Mouse (Mus musculus) cerebellum, adult 2 months (tissue): Measurements from ENCODE around the gene Olfr1170. TPM values are rescaled to one million over a fixed set of nuclear protein-coding genes. Genes with fewer than 3 reads are reported as not detected.

Experiments
- DNase-seq, 2 experiments: peaks; one replicate each; pipeline ENCODE4 v3.0.0; 2021
- H3K27ac ChIP-seq: fragments of 200-500 bp; 2 replicates; pipeline ENCODE4 v1.5.1; 2012; ENCODE audit warnings: low read length, control low read depth, inconsistent platforms; ENCODE audit not compliant: insufficient read depth
- H3K27me3 ChIP-seq: fragments of 200-500 bp; 2 replicates; pipeline ENCODE4 v1.6.1; 2012; ENCODE audit warnings: inconsistent platforms, mild to moderate bottlenecking, low read length, moderate library complexity; ENCODE audit not compliant: control insufficient read depth, insufficient read depth
- H3K4me1 ChIP-seq: fragments of 200-500 bp; 2 replicates; pipeline ENCODE4 v1.6.1; 2011; ENCODE audit warnings: low read length; ENCODE audit not compliant: control insufficient read depth, insufficient read depth
- H3K4me3 ChIP-seq: fragments of 200-500 bp; replicated peaks from 2 replicates; pipeline ENCODE3; 2011; ENCODE audit warnings: mild to moderate bottlenecking, low read depth, low read length, control low read depth; ENCODE audit not compliant: insufficient read depth
- CTCF ChIP-seq: fragments of 200-500 bp; IDR thresholded peaks from 2 replicates; pipeline ENCODE4 v1.5.1; 2011; ENCODE audit warnings: low read depth, mild to moderate bottlenecking, control low read depth, low read length, moderate library complexity, borderline replicate concordance; ENCODE audit not compliant: insufficient read depth
- POLR2A ChIP-seq: fragments of 200-500 bp; IDR thresholded peaks from 2 replicates; pipeline ENCODE4 v1.6.1; 2011; ENCODE audit warnings: low read length, control low read depth, borderline replicate concordance; ENCODE audit not compliant: insufficient read depth
- WGBS: fragments of 180-500 bp; shearing (Covaris S2); methylation state at CpG from one replicate; pipeline ENCODE4 v1.1.7; 2018; 5-methylcytosine and 5-hydroxymethylcytosine counted together
- polyA plus RNA-seq: library from polyadenylated mRNA; depleted of rRNA; stranded (reverse); fragments of >200 nt; gene quantifications from 2 replicates; pipeline ENCODE4 v1.2.3, GENCODE M21; 2012; rRNA removed

Gene Olfr1170
- polyA plus RNA-seq, result not detected in 2 replicates

DNA sequence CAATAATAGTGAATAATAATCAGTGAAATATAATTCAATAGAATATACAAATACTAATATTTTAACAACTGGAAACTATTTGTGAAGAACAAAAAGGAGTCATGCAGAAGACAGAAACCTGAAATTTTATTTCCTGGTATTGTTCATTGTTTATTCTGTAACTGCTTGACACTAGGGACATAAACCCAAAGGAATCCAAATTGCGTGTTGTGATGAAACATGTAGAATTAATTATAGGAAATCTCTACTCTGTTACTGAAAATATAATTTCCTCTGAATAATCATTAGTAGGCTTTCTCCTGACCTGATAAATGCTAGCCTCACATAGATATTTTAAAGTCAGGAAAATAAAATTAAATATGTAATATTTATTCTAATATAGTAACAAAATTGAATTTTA is at the start of gene Olfr1170:
Gene Olfr1170, minus strand, starts transcription at position 101 of the 400 bp plus-strand sequence.
- Histone ChIP-seq H3K27ac (no peak within 1 kb of the TSS), H3K27me3 (no peaks in the 10 kb centered on the region), H3K4me3 (no peak within 1 kb of the TSS), H3K4me1 (no peaks in the 10 kb centered on the region)
- WGBS, result 87% methylated on average over 1 of the region's 1 CpGs
- no peak for TF ChIP-seq POLR2A
- TF ChIP-seq CTCF, result no peak
- no peak for DNase-seq

DNA sequence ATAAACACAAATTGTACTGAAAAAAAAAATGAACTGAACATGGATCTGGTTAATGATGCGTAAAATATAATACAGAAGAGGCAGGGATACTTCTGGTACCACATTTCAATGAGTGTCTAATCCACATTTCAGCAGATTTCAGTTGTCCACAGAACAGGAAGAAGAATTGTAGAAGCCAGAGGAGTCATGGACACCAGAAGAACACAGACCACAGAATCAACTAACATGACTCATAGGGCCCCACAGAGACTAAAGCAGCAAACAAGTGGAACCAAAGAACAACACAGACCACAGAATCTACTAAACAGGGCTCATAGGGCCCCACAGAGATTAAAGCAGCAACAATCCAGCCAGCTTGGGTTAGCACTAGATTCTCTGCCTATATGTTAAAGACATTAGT is 7.3 kb downstream of the Olfr1170 start:
- Histone ChIP-seq H3K27me3 (no peaks in the 10 kb centered on the region), H3K4me3 (no peak overlapping the region), H3K27ac (no peak overlapping the region), H3K4me1 (no peaks in the 10 kb centered on the region)
- WGBS, result 85% methylated on average over 1 of the region's 1 CpGs
- no peak for DNase-seq
- TF ChIP-seq POLR2A (no peak), CTCF (no peak)

DNA sequence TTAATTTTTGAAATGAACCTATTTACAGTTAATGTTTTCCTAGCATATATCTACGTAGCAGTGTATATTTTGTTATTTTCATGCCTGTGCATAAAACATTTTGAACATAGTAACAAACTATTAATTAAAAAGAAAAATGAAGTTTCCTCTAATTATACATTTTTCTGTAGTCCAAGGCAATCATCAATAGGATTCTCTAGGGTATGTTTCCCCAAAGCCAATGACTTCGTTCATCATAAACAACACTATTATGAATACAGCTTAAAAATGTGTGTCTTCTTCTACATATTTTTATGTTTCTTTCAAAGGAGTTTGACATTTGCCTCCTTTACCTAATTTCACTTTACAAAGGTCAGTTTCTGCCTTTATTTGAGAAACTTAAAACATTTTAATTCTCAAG is 46.6 kb downstream of the Olfr1170 start, which contains the start of gene Olfr1168:
Gene Olfr1168, plus strand, starts transcription at position 301 of the 400 bp plus-strand sequence.
- DNase-seq, result no peak
- H3K4me3 ChIP-seq, result no peak within 1 kb of the TSS
- TF ChIP-seq CTCF (no peak), POLR2A (no peak)
- no peaks in the 10 kb centered on the region for H3K4me1 ChIP-seq
- WGBS, result 85% methylated on average over 2 of the region's 2 CpGs
- H3K27me3 ChIP-seq, result no peaks in the 10 kb centered on the region
- no peak within 1 kb of the TSS for H3K27ac ChIP-seq

Other genes with a start within 250 kb of the Olfr1170 start
- gene Olfr1158, start 238.2 kb downstream of the Olfr1170 start, polyA plus RNA-seq, result not detected in 2 replicates
- gene Olfr1160, start 220.1 kb downstream of the Olfr1170 start, polyA plus RNA-seq, result not detected in 2 replicates
- not detected in 2 replicates for gene Olfr1161, start 205.6 kb downstream of the Olfr1170 start, polyA plus RNA-seq
- gene Olfr73, start 190.6 kb downstream of the Olfr1170 start, polyA plus RNA-seq, result not detected in 2 replicates
- not detected in 2 replicates for gene Olfr1162, start 177.2 kb downstream of the Olfr1170 start, polyA plus RNA-seq
- not detected in 2 replicates for gene Olfr1163, start 156.5 kb downstream of the Olfr1170 start, polyA plus RNA-seq
- not detected in 2 replicates for gene Olfr1164, start 134.4 kb downstream of the Olfr1170 start, polyA plus RNA-seq
- not detected in 2 replicates for gene Olfr1166, start 100.1 kb downstream of the Olfr1170 start, polyA plus RNA-seq
- gene Olfr1167, start 73.1 kb downstream of the Olfr1170 start, polyA plus RNA-seq, result not detected in 2 replicates
- gene Olfr1168, start 46.5 kb downstream of the Olfr1170 start, polyA plus RNA-seq, result not detected in 2 replicates
- not detected in 2 replicates for gene Olfr1173, start 51.5 kb upstream of the Olfr1170 start, polyA plus RNA-seq
- not detected in 2 replicates for gene Olfr1174-ps, start 86.8 kb upstream of the Olfr1170 start, polyA plus RNA-seq
- not detected in 2 replicates for gene Olfr1175-ps, start 98.9 kb upstream of the Olfr1170 start, polyA plus RNA-seq
- gene Olfr1176, start 108.4 kb upstream of the Olfr1170 start, polyA plus RNA-seq, result not detected in 2 replicates
- gene Olfr1177-ps, start 118.2 kb upstream of the Olfr1170 start, polyA plus RNA-seq, result not detected in 2 replicates
- gene Olfr1178, start 158.7 kb upstream of the Olfr1170 start, polyA plus RNA-seq, result not detected in 2 replicates
- not detected in 2 replicates for gene Olfr1179, start 178.1 kb upstream of the Olfr1170 start, polyA plus RNA-seq
- not detected in 2 replicates for gene Olfr1180, start 190.8 kb upstream of the Olfr1170 start, polyA plus RNA-seq
- gene Olfr1181, start 197.8 kb upstream of the Olfr1170 start, polyA plus RNA-seq, result not detected in 2 replicates
- not detected in 2 replicates for gene Gm13757, start 220.8 kb upstream of the Olfr1170 start, polyA plus RNA-seq
- not detected in 2 replicates for gene Olfr1183, start 226.5 kb upstream of the Olfr1170 start, polyA plus RNA-seq